Mouse (Mus musculus) midbrain, embryonic 11.5 days (tissue): ENCODE data around the gene Ank2. TPM values are rescaled to one million over a fixed set of nuclear protein-coding genes. Genes with fewer than 3 reads are reported as not detected.

ENCODE experiments used
- ATAC-seq: fragments of 200-750 bp; cut with Nextera tagmentation; 2 replicates; pipeline ENCODE4 v1.8.0; 2017; ENCODE audit warnings: moderate TSS enrichment, moderate library complexity; ENCODE audit not compliant: low FRiP score
- DNase-seq: peaks from one replicate; pipeline ENCODE4 v3.0.0; 2015; ENCODE audit warnings: low spot score; ENCODE audit errors: missing footprints
- H3K27ac ChIP-seq: fragments of 300-500 bp; sonication (generic); 2 replicates; pipeline ENCODE4 v1.5.1; 2014; ENCODE audit warnings: low read depth, low read length
- H3K27me3 ChIP-seq: fragments of 300-500 bp; sonication (generic); 2 replicates; pipeline ENCODE4 v1.6.1; 2014; ENCODE audit warnings: mild to moderate bottlenecking, low read length, moderate library complexity, mixed read lengths; ENCODE audit not compliant: control insufficient read depth, insufficient read depth
- H3K36me3 ChIP-seq: fragments of 300-500 bp; sonication (generic); 2 replicates; pipeline ENCODE4 v1.6.1; 2014; ENCODE audit warnings: mild to moderate bottlenecking, low read length, moderate library complexity, mixed read lengths; ENCODE audit not compliant: control insufficient read depth, insufficient read depth
- H3K4me1 ChIP-seq: fragments of 300-500 bp; sonication (generic); 2 replicates; pipeline ENCODE4 v1.6.1; 2014; ENCODE audit warnings: low read length; ENCODE audit not compliant: control insufficient read depth, insufficient read depth
- H3K4me2 ChIP-seq: fragments of 300-500 bp; sonication (generic); 2 replicates; pipeline ENCODE4 v1.6.1; 2014; ENCODE audit warnings: mild to moderate bottlenecking, moderate library complexity
- H3K4me3 ChIP-seq: fragments of 300-500 bp; sonication (generic); 2 replicates; pipeline ENCODE4 v1.5.1; 2014; ENCODE audit warnings: low read depth, low read length
- H3K9ac ChIP-seq: fragments of 300-500 bp; sonication (generic); 2 replicates; pipeline ENCODE4 v1.6.1; 2014; ENCODE audit warnings: low read length
- H3K9me3 ChIP-seq: fragments of 300-500 bp; sonication (generic); 2 replicates; pipeline ENCODE4 v1.6.1; 2016; ENCODE audit warnings: low read length; ENCODE audit not compliant: control insufficient read depth
- WGBS: fragments of 180-500 bp; shearing (Covaris S2); extraction: QIAGEN DNeasy Blood & Tissue Kit; methylation state at CpG from one replicate; pipeline ENCODE4 v1.1.7; 2014; 5-methylcytosine and 5-hydroxymethylcytosine counted together
- polyA plus RNA-seq: library from polyadenylated mRNA; unstranded; fragments of >200 nt; fragmentation: Nextera tagmentation; extraction: Ambion mirVana; gene quantifications from 2 replicates; pipeline ENCODE4 v1.2.1, GENCODE M21; 2014

Ank2 gene
- polyA plus RNA-seq, 1 experiment from 2014 or later = 66.6 TPM

DNA sequence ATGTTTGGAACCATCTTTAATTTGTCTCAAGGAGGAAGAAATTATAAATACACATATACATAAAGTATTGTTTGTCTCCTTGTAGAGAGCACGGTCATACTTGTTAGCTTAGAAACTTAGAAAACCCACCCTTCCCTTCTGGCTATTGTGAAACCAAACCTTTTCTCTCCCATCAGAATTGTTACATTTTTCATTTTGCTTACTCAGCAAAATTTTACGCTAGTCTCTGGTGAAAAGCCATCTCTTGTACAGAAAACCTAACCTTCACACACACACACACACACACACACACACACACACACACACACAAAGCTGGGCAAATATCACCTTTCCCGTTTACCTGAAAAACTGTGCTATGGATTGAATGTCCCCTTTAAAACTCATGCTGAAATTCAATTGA, 217.8 kb downstream of the Ank2 start:
- Histone ChIP-seq H3K9ac (no peak overlapping the region), H3K4me1 (no peaks in the 10 kb centered on the region), H3K9me3 (no peaks in the 10 kb centered on the region), H3K4me2 (no peak overlapping the region), H3K27ac (no peak overlapping the region), H3K4me3 (no peak overlapping the region), H3K36me3 (no peaks in the 10 kb centered on the region), H3K27me3 (no peaks in the 10 kb centered on the region)
- 87% methylated on average over 3 of the region's 3 CpGs for WGBS
- DNase-seq (no peak), ATAC-seq (no peak)

- no peak overlapping the region for H3K27ac ChIP-seq
- H3K9ac ChIP-seq = no peak overlapping the region
- DNase-seq (no peak), ATAC-seq (no peak)
- H3K4me3 ChIP-seq = no peak overlapping the region
- H3K36me3 ChIP-seq = no peaks in the 10 kb centered on the region
- H3K4me1 ChIP-seq = no peaks in the 10 kb centered on the region
- H3K4me2 ChIP-seq = no peak overlapping the region
- H3K9me3 ChIP-seq = no peaks in the 10 kb centered on the region
- H3K27me3 ChIP-seq = no peaks in the 10 kb centered on the region
These were observed 218.8 kb downstream of the Ank2 start for GRCm38 (mm10) chr3:127280376-127280775.

- WGBS = 94% methylated on average over 6 of the region's 6 CpGs
- no peaks in the 10 kb centered on the region for H3K9me3 ChIP-seq
- H3K4me1 ChIP-seq = no peaks in the 10 kb centered on the region
- no peaks in the 10 kb centered on the region for H3K36me3 ChIP-seq
- H3K27ac ChIP-seq = no peak overlapping the region
- no peaks in the 10 kb centered on the region for H3K27me3 ChIP-seq
- DNase-seq (no peak), ATAC-seq (no peak)
- no peak overlapping the region for H3K4me3 ChIP-seq
- H3K9ac ChIP-seq = no peak overlapping the region
- no peak overlapping the region for H3K4me2 ChIP-seq
These were observed 223.2 kb downstream of the Ank2 start for GRCm38 (mm10) chr3:127275953-127276352.

- Histone ChIP-seq H3K36me3 (no peaks in the 10 kb centered on the region), H3K4me3 (no peak overlapping the region), H3K27ac (no peak overlapping the region), H3K9ac (no peak overlapping the region), H3K27me3 (no peaks in the 10 kb centered on the region), H3K4me2 (no peak overlapping the region), H3K4me1 (peaks cover 9% of the 10 kb centered on the region), H3K9me3 (no peaks in the 10 kb centered on the region)
- WGBS = 85% methylated on average over 12 of the region's 12 CpGs
- no peak for DNase-seq
- no peak for ATAC-seq
These were observed 226.3 kb downstream of the Ank2 start for GRCm38 (mm10) chr3:127272801-127273200.

GRCm38 (mm10) chr3:127269616-127270015, 229.5 kb downstream of the Ank2 start:
- H3K9ac ChIP-seq = no peak overlapping the region
- no peaks in the 10 kb centered on the region for H3K36me3 ChIP-seq
- no peak overlapping the region for H3K4me3 ChIP-seq
- H3K4me2 ChIP-seq = no peak overlapping the region
- no peaks in the 10 kb centered on the region for H3K27me3 ChIP-seq
- H3K4me1 ChIP-seq = peaks cover 19% of the 10 kb centered on the region
- 83% methylated on average over 14 of the region's 14 CpGs for WGBS
- H3K27ac ChIP-seq = no peak overlapping the region
- no peaks in the 10 kb centered on the region for H3K9me3 ChIP-seq
- no peak for ATAC-seq
- DNase-seq = no peak

DNA sequence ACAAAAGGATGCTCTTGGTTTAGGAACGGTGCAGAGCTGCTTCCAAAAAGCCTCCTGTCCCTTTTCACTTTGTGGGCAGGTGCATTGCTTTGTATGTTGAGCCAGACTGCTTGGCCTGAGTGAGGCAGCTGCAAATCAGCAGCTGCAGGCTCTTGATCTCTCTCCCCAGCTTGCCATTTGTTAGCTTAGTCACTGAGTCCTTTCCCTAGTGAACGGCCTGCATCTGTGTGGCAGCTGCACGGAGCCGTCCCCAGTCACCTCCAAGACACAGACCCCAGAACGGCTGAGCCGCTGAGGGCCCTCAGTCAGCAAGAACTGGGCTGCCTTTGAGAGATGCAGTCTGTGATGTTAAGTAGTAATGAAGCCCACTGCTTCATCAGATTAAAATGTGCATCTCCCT, 231.3 kb downstream of the Ank2 start:
- Histone ChIP-seq H3K27ac (peak overlapping the region; percentile 17), H3K4me1 (peaks cover 19% of the 10 kb centered on the region), H3K9ac (peak overlapping the region; percentile 31; the same call in 1 of the 2 replicates), H3K4me2 (no peak overlapping the region), H3K36me3 (no peaks in the 10 kb centered on the region), H3K4me3 (no peak overlapping the region), H3K9me3 (no peaks in the 10 kb centered on the region), H3K27me3 (no peaks in the 10 kb centered on the region)
- WGBS = 24% methylated on average over 6 of the region's 6 CpGs
- peak; percentile 87 for ATAC-seq
- DNase-seq = peak; percentile 90

DNA sequence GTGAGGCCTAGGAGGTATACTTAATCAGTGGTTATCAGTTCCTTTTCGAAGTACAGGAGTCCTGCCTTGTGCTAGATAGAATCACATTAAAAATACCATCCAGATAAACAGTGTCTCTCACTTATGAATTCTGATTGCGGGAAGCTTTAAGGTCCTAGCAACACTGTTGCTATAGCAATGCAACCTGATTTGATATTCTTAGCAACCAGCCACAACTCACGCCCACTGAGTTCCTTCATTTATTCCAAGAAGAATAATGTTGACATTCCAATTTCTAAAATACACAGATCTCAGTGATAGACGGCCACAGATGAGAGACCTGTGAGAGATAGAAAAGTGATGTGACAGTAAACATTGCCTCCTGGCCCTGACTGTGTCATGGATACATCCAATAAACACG, 233.4 kb downstream of the Ank2 start:
- no peaks in the 10 kb centered on the region for H3K27me3 ChIP-seq
- DNase-seq (no peak), ATAC-seq (no peak)
- H3K9me3 ChIP-seq = no peaks in the 10 kb centered on the region
- H3K4me1 ChIP-seq = peaks cover 19% of the 10 kb centered on the region
- no peak overlapping the region for H3K27ac ChIP-seq
- H3K36me3 ChIP-seq = no peaks in the 10 kb centered on the region
- H3K4me3 ChIP-seq = no peak overlapping the region
- no peak overlapping the region for H3K4me2 ChIP-seq
- WGBS = 80% methylated on average over 5 of the region's 5 CpGs
- no peak overlapping the region for H3K9ac ChIP-seq

GRCm38 (mm10) chr3:127265182-127265581, 234.0 kb downstream of the Ank2 start:
- ATAC-seq = no peak
- Histone ChIP-seq H3K27me3 (no peaks in the 10 kb centered on the region), H3K9ac (no peak overlapping the region), H3K9me3 (no peaks in the 10 kb centered on the region), H3K4me1 (peaks cover 19% of the 10 kb centered on the region), H3K27ac (no peak overlapping the region), H3K36me3 (no peaks in the 10 kb centered on the region), H3K4me2 (no peak overlapping the region), H3K4me3 (no peak overlapping the region)
- no peak for DNase-seq
- WGBS = 87% methylated on average over 3 of the region's 3 CpGs

DNA sequence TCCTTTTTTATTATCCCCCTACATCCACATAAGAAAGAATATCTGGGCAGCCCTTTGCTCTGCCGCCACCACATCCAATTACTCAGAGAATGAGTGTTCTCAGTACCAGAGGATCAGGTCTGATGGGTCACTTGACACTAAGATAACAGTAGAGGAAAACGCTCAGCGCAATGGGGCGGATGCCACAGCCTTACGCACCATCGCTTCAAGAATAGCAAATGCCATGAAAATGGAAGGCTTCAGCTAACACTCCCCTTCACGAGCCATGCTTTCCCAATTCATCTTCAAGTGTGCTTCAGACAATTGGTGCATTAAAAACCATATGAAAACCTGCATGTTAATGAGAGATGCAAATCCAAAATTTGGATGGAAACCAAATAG, 238.4 kb downstream of the Ank2 start:
- H3K27me3 ChIP-seq = no peaks in the 10 kb centered on the region
- no peaks in the 10 kb centered on the region for H3K9me3 ChIP-seq
- WGBS = 61% methylated on average over 7 of the region's 7 CpGs
- H3K36me3 ChIP-seq = no peaks in the 10 kb centered on the region
- no peak overlapping the region for H3K27ac ChIP-seq
- H3K9ac ChIP-seq = no peak overlapping the region
- no peak overlapping the region for H3K4me3 ChIP-seq
- ATAC-seq (no peak), DNase-seq (no peak)
- no peak overlapping the region for H3K4me2 ChIP-seq
- H3K4me1 ChIP-seq = peaks cover 11% of the 10 kb centered on the region
